Mouse (Mus musculus) neutrophil, adult 59 days (primary cell): ENCODE results near the gene Slc20a1. TPM values are rescaled to one million over a fixed set of nuclear protein-coding genes. Genes with fewer than 3 reads are reported as not detected.

ENCODE experiments used
- total RNA-seq, 2 experiments: library from RNA; stranded (reverse); gene quantifications; 1 replicate in 1 of 2; 2 replicates in 1 of 2; pipeline ENCODE4 v1.2.4; 2023

Slc20a1 gene
- total RNA-seq = 100 to 1,000 TPM; 108 to 120 TPM

GRCm38 (mm10) chr2:129198436-129199327, at the start of gene Slc20a1:
TSS of gene Slc20a1 (plus strand) at chr2:129198764.

Other genes starting within 250 kb of the Slc20a1 start
- gene Zc3h6, start 231.4 kb upstream of the Slc20a1 start, total RNA-seq = 1 to 10 TPM; 2.0 to 2.3 TPM
- 1 to 10 TPM; 2.6 to 2.9 TPM for gene Gm10762, start 231.0 kb upstream of the Slc20a1 start, total RNA-seq
- not detected for gene Vinac1, start 150.6 kb upstream of the Slc20a1 start, total RNA-seq
- gene Ttl, start 132.8 kb upstream of the Slc20a1 start, total RNA-seq = 1 to 10 TPM; 1.4 to 2.9 TPM
- gene Polr1b, start 97.8 kb upstream of the Slc20a1 start, total RNA-seq = 10 to 100 TPM in 1 of 2 experiments, 1 to 10 TPM in 1; 9.2 to 11.9 TPM
- gene Chchd5, start 69.1 kb upstream of the Slc20a1 start, total RNA-seq = 1 to 10 TPM; 5.7 to 8.4 TPM
- gene Ckap2l, start 98.4 kb downstream of the Slc20a1 start, total RNA-seq = 10 to 100 TPM; 29.0 to 29.9 TPM
- gene Il1a, start 111.2 kb downstream of the Slc20a1 start, total RNA-seq = under 1 TPM; 0.51 to 0.68 TPM
- gene Il1b, start 172.4 kb downstream of the Slc20a1 start, total RNA-seq = 100 to 1,000 TPM; 344 to 428 TPM